Mouse (Mus musculus): ENCODE data around the gene Stpg1.

- TF ChIP-seq GATA1 (IDR thresholded peaks at IDR 0.05; ENCODE audit: borderline replicate concordance, low read length) (no peak), GATA2 (IDR thresholded peaks at IDR 0.05; ENCODE audit: borderline replicate concordance, low read depth, low read length) (no peak), CTCF (IDR thresholded peaks at IDR 0.05; ENCODE audit: low read depth, low read length) (no peak), POLR2AphosphoS5 (IDR thresholded peaks at IDR 0.05; ENCODE audit: insufficient replicate concordance, low read depth, low read length) (no peak)
Measured at GRCm38 (mm10) chr4:135546008-135546407, 51.4 kb downstream of the Stpg1 start.

All from G1E (cell line).